Mouse (Mus musculus) brain, embryonic 14.5 days (tissue): ENCODE results near the gene Lrrc51.

Experiments
- CTCF ChIP-seq: fragments of 200-500 bp; IDR thresholded peaks from 2 replicates; pipeline ENCODE4 v1.5.1; 2012; ENCODE audit warnings: inconsistent platforms, mild to moderate bottlenecking, moderate library complexity, borderline replicate concordance; ENCODE audit not compliant: insufficient read depth, insufficient read length; ENCODE audit errors: extremely low read depth
- POLR2A ChIP-seq: fragments of 200-500 bp; IDR thresholded peaks from 2 replicates; pipeline ENCODE4 v1.6.1; 2012; ENCODE audit warnings: mild to moderate bottlenecking, inconsistent platforms, borderline replicate concordance; ENCODE audit not compliant: poor library complexity, insufficient read depth, insufficient read length, severe bottlenecking; ENCODE audit errors: extremely low read depth

DNA sequence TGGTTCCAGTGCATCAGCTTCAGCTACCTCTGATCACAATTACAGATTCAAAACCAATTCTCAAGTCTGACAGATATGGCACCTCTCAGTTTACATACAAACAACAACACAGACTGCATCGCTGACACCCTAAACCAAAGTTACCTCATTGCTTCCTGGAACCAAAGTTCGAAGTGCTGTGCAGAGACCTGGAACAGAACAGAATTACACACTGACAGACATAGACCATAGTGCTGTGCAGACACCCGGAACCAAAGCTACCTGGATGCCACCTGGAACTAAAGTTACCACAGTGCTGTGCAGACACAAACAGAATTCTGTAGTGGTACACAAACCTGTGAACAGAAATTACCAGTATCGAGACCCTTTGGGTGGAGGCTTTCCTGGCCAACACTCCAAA is 6.1 kb upstream of the Lrrc51 start:
- no peak for TF ChIP-seq CTCF
- no peak for TF ChIP-seq POLR2A
